Mouse (Mus musculus): ENCODE measurements around the gene Tlnrd1. TPM values are rescaled to one million over a fixed set of nuclear protein-coding genes. Genes with fewer than 3 reads are reported as not detected.

Gene Tlnrd1
- total and polyA plus RNA-seq, 2 experiments from 2014 or later: 9.1 to 54.0 TPM

- H3K36me3 ChIP-seq (ENCODE audit: insufficient read depth, low read length): no peaks in the 10 kb centered on the region
- H3K4me1 ChIP-seq (ENCODE audit: insufficient read depth, low read length): no peaks in the 10 kb centered on the region
- WGBS: 31% methylated on average over 5 of the region's 5 CpGs
- no peak overlapping the region for H3K9ac ChIP-seq (replicated peaks; ENCODE audit: low read length)
- H3K27ac ChIP-seq: no peak overlapping the region
- DNase-seq (ENCODE audit: low spot score) (no peak), ATAC-seq (no peak)
- no peak overlapping the region for H3K4me3 ChIP-seq (ENCODE audit: low read length)
- no peaks in the 10 kb centered on the region for H3K27me3 ChIP-seq (ENCODE audit: insufficient read depth, low read length)
- no peak for TF ChIP-seq CTCF (IDR thresholded peaks at IDR 0.05; ENCODE audit: low read depth)
- no peaks in the 10 kb centered on the region for H3K9me3 ChIP-seq (ENCODE audit: low read length)
- no peak overlapping the region for H3K4me2 ChIP-seq (ENCODE audit: low read depth, low read length)
Measured at GRCm38 (mm10) chr7:83869839-83870543, 14.1 kb downstream of the Tlnrd1 start.

- TF ChIP-seq CTCF (IDR thresholded peaks at IDR 0.05; ENCODE audit: low read depth): no peak
- no peak overlapping the region for H3K4me3 ChIP-seq (ENCODE audit: low read length)
- ATAC-seq (no peak), DNase-seq (ENCODE audit: low spot score) (no peak)
- WGBS: 61% methylated on average over 3 of the region's 3 CpGs
- H3K4me1 ChIP-seq (ENCODE audit: insufficient read depth, low read length): no peaks in the 10 kb centered on the region
- H3K36me3 ChIP-seq (ENCODE audit: insufficient read depth, low read length): no peaks in the 10 kb centered on the region
- H3K27ac ChIP-seq: no peak overlapping the region
- no peaks in the 10 kb centered on the region for H3K27me3 ChIP-seq (ENCODE audit: insufficient read depth, low read length)
- no peak overlapping the region for H3K4me2 ChIP-seq (ENCODE audit: low read depth, low read length)
- H3K9ac ChIP-seq (replicated peaks; ENCODE audit: low read length): no peak overlapping the region
- H3K9me3 ChIP-seq (ENCODE audit: low read length): no peaks in the 10 kb centered on the region
Measured at GRCm38 (mm10) chr7:83868200-83868599, 15.9 kb downstream of the Tlnrd1 start.

- H3K27ac ChIP-seq: no peak overlapping the region
- 52% methylated on average over 2 of the region's 2 CpGs for WGBS
Measured at GRCm38 (mm10) chr7:83863554-83863953, 20.6 kb downstream of the Tlnrd1 start.

GRCm38 (mm10) chr7:83859378-83860083 is 24.6 kb downstream of the Tlnrd1 start:
- no peak for TF ChIP-seq CTCF (IDR thresholded peaks at IDR 0.05; ENCODE audit: low read depth)
- no peaks in the 10 kb centered on the region for H3K27me3 ChIP-seq (ENCODE audit: insufficient read depth, low read length)
- no peak overlapping the region for H3K4me3 ChIP-seq (ENCODE audit: low read length)
- H3K4me1 ChIP-seq (ENCODE audit: insufficient read depth, low read length): no peaks in the 10 kb centered on the region
- no peak overlapping the region for H3K27ac ChIP-seq
- 49% methylated on average over 4 of the region's 4 CpGs for WGBS
- ATAC-seq (no peak), DNase-seq (ENCODE audit: low spot score) (no peak)
- no peak overlapping the region for H3K4me2 ChIP-seq (ENCODE audit: low read depth, low read length)
- H3K9ac ChIP-seq (replicated peaks; ENCODE audit: low read length): no peak overlapping the region
- no peaks in the 10 kb centered on the region for H3K36me3 ChIP-seq (ENCODE audit: insufficient read depth, low read length)
- H3K9me3 ChIP-seq (ENCODE audit: low read length): no peaks in the 10 kb centered on the region

More at GRCm38 (mm10) chr7:83863554-83863953, 20.6 kb downstream of the Tlnrd1 start:
- H3K27me3 ChIP-seq (ENCODE audit: insufficient read depth, low read length): no peaks in the 10 kb centered on the region
- no peaks in the 10 kb centered on the region for H3K9me3 ChIP-seq (ENCODE audit: low read length)
- no peak for TF ChIP-seq CTCF (IDR thresholded peaks at IDR 0.05; ENCODE audit: low read depth)
- ATAC-seq: no peak
- no peak overlapping the region for H3K9ac ChIP-seq (replicated peaks; ENCODE audit: low read length)
- H3K4me1 ChIP-seq (ENCODE audit: insufficient read depth, low read length): no peaks in the 10 kb centered on the region
- H3K36me3 ChIP-seq (ENCODE audit: insufficient read depth, low read length): no peaks in the 10 kb centered on the region
- DNase-seq (ENCODE audit: low spot score): no peak
- H3K4me2 ChIP-seq (ENCODE audit: low read depth, low read length): no peak overlapping the region
- H3K4me3 ChIP-seq (ENCODE audit: low read length): no peak overlapping the region

GRCm38 (mm10) chr7:83857921-83858320 is 26.2 kb downstream of the Tlnrd1 start:
- Histone ChIP-seq H3K4me2 (ENCODE audit: low read depth, low read length) (no peak overlapping the region), H3K4me3 (ENCODE audit: low read length) (no peak overlapping the region), H3K36me3 (ENCODE audit: insufficient read depth, low read length) (no peaks in the 10 kb centered on the region), H3K4me1 (ENCODE audit: insufficient read depth, low read length) (no peaks in the 10 kb centered on the region), H3K27ac (no peak overlapping the region), H3K27me3 (ENCODE audit: insufficient read depth, low read length) (no peaks in the 10 kb centered on the region), H3K9ac (replicated peaks; ENCODE audit: low read length) (no peak overlapping the region), H3K9me3 (ENCODE audit: low read length) (no peaks in the 10 kb centered on the region)
- WGBS: 85% methylated on average over 3 of the region's 3 CpGs
- no peak for TF ChIP-seq CTCF (IDR thresholded peaks at IDR 0.05; ENCODE audit: low read depth)
- DNase-seq (ENCODE audit: low spot score): no peak
- ATAC-seq: no peak

- no peak overlapping the region for H3K4me2 ChIP-seq (ENCODE audit: low read depth, low read length)
- H3K36me3 ChIP-seq (ENCODE audit: insufficient read depth, low read length): no peaks in the 10 kb centered on the region
- DNase-seq (ENCODE audit: low spot score): no peak
- WGBS: 90% methylated on average over 2 of the region's 2 CpGs
- no peak overlapping the region for H3K4me3 ChIP-seq (ENCODE audit: low read length)
- H3K9ac ChIP-seq (replicated peaks; ENCODE audit: low read length): no peak overlapping the region
- H3K27ac ChIP-seq: no peak overlapping the region
- H3K27me3 ChIP-seq (ENCODE audit: insufficient read depth, low read length): no peaks in the 10 kb centered on the region
- TF ChIP-seq CTCF (IDR thresholded peaks at IDR 0.05; ENCODE audit: low read depth): no peak
- H3K9me3 ChIP-seq (ENCODE audit: low read length): no peaks in the 10 kb centered on the region
- ATAC-seq: no peak
- H3K4me1 ChIP-seq (ENCODE audit: insufficient read depth, low read length): peaks cover 3% of the 10 kb centered on the region; the same call in 1 of the 2 replicates
Measured at GRCm38 (mm10) chr7:83857208-83857488, 27.0 kb downstream of the Tlnrd1 start.
